Mouse (Mus musculus) ES-E14 (cell line): ENCODE data around the gene Spryd4. TPM values are rescaled to one million over a fixed set of nuclear protein-coding genes. Genes with fewer than 3 reads are reported as not detected.
"Not testable (repeated sequence)": the region's sequence is repeated elsewhere in the genome, so short reads cannot be mapped to it uniquely, and the experiment has no call there.

Experiments
- DNase-seq: peaks from one replicate; pipeline ENCODE4 v3.0.0-alpha.2; 2013; ENCODE audit warnings: low read depth, low spot score
- H3K27ac ChIP-seq: 2 replicates; pipeline ENCODE4 v1.5.1; 2012; ENCODE audit warnings: low read depth, mild to moderate bottlenecking, low read length, moderate library complexity, mixed read lengths; ENCODE audit not compliant: poor library complexity, insufficient read depth, severe bottlenecking
- H3K36me3 ChIP-seq: 2 replicates; pipeline ENCODE4 v1.6.1; 2012; ENCODE audit warnings: mild to moderate bottlenecking, low read length, moderate library complexity, mixed read lengths; ENCODE audit not compliant: control insufficient read depth, poor library complexity, insufficient read depth, severe bottlenecking
- H3K4me1 ChIP-seq, 2 experiments: fragments of 150-350 bp in 1 of 2; sonication (generic) in 1 of 2; 2 replicates each; pipeline ENCODE4 v1.6.1; 2012; ENCODE audit warnings: low read length in 2 of 2, mild to moderate bottlenecking in 1 of 2, mixed read lengths in 1 of 2; ENCODE audit not compliant: control insufficient read depth in 2 of 2, insufficient read depth in 2 of 2, poor library complexity in 1 of 2
- H3K4me3 ChIP-seq, 2 experiments: fragments of 150-350 bp in 1 of 2; sonication (generic) in 1 of 2; 2 replicates each; pipeline ENCODE4 v1.5.1; 2012; ENCODE audit warnings: low read length in 2 of 2, low read depth in 1 of 2, mild to moderate bottlenecking in 1 of 2, mixed read lengths in 1 of 2; ENCODE audit not compliant: insufficient read depth in 1 of 2, poor library complexity in 1 of 2, severe bottlenecking in 1 of 2
- H3K9ac ChIP-seq: 2 replicates; pipeline ENCODE4 v1.6.1; 2012; ENCODE audit warnings: low read depth, mild to moderate bottlenecking, low read length, mixed read lengths; ENCODE audit not compliant: poor library complexity, insufficient read depth, severe bottlenecking
- H3K9me3 ChIP-seq: fragments of 150-350 bp; sonication (generic); 2 replicates; pipeline ENCODE4 v1.6.1; 2012; ENCODE audit warnings: low read depth, mild to moderate bottlenecking, low read length; ENCODE audit not compliant: control insufficient read depth, insufficient read depth
- CHD2 ChIP-seq: IDR thresholded peaks from 2 replicates; pipeline ENCODE4 v1.6.1; 2014; ENCODE audit warnings: mild to moderate bottlenecking, low read depth, low read length, inconsistent platforms
- HCFC1 ChIP-seq: IDR thresholded peaks from 2 replicates; pipeline ENCODE4 v1.6.1; 2012; ENCODE audit warnings: low read length, inconsistent platforms, borderline replicate concordance; ENCODE audit not compliant: insufficient read depth
- MAFK ChIP-seq: IDR thresholded peaks from 2 replicates; pipeline ENCODE4 v1.6.1; 2014; ENCODE audit warnings: mild to moderate bottlenecking, low read depth, low read length, inconsistent platforms; ENCODE audit not compliant: insufficient read depth
- ZC3H11A ChIP-seq: IDR thresholded peaks from 2 replicates; pipeline ENCODE4 v1.6.1; 2012; ENCODE audit warnings: low read depth, mild to moderate bottlenecking, inconsistent platforms, low read length, borderline replicate concordance
- ZNF384 ChIP-seq: IDR thresholded peaks from 2 replicates; pipeline ENCODE4 v1.6.1; 2012; ENCODE audit warnings: low read depth, low read length, inconsistent platforms
- in situ Hi-C, 2 experiments: fragments of 600-800 bp; cut with MboI; formaldehyde crosslinking; loops; one replicate each; pipeline ENCODE4 v1.15.1; 2025; ENCODE audit warnings: low sequenced_read_pairs in 2 of 2, inconsistent platforms in 1 of 2; ENCODE audit not compliant: unreplicated experiment in 2 of 2
- total RNA-seq: library from RNA; depleted of rRNA; stranded (reverse); fragments of 300-350 nt; gene quantifications from 2 replicates; pipeline ENCODE4 v1.2.3, GENCODE M21; 2012; rRNA removed

The Spryd4 gene
- total RNA-seq, 1 experiment, result 24.9 TPM

GRCm38 (mm10) chr10:128175302-128175701 lies 36.3 kb downstream of the Spryd4 start:
- peak overlapping the region; percentile 81 for H3K9ac ChIP-seq
- no peak for DNase-seq
- H3K27ac ChIP-seq, result peak overlapping the region; percentile 58; the same call in 1 of the 2 replicates
- TF ChIP-seq ZC3H11A, result no peak
- no peak for TF ChIP-seq HCFC1
- no peak for TF ChIP-seq ZNF384
- no peak for TF ChIP-seq MAFK
- no peak for TF ChIP-seq CHD2
- peaks cover 4 to 12% of the 10 kb centered on the region in 2 experiments for H3K4me1 ChIP-seq
- peak overlapping the region; percentile 81 to 83 for H3K4me3 ChIP-seq
- H3K9me3 ChIP-seq, result no peaks in the 10 kb centered on the region
- H3K36me3 ChIP-seq, result no peaks in the 10 kb centered on the region
- in situ Hi-C loops, result no loop called here

GRCm38 (mm10) chr10:128171348-128171747 lies 40.3 kb downstream of the Spryd4 start:
- DNase-seq, H3K9me3 ChIP-seq, H3K36me3 ChIP-seq, in situ Hi-C loops, H3K4me3 ChIP-seq, H3K9ac ChIP-seq: not testable (repeated sequence)
- Histone ChIP-seq H3K27ac (peak overlapping the region; percentile 86; the same call in 1 of the 2 replicates), H3K4me1 (peaks cover 2 to 10% of the 10 kb centered on the region in 2 experiments)

GRCm38 (mm10) chr10:128167091-128167490 lies 44.5 kb downstream of the Spryd4 start:
- H3K9ac ChIP-seq, result no peak overlapping the region
- H3K4me3 ChIP-seq, result no peak overlapping the region
- H3K27ac ChIP-seq, result no peak overlapping the region
- DNase-seq, result no peak
- TF ChIP-seq ZNF384 (no peak), MAFK (no peak), CHD2 (no peak), ZC3H11A (no peak), HCFC1 (no peak)
- peaks cover 2% of the 10 kb centered on the region in 2 experiments; a peak in 3 of 4 replicates for H3K4me1 ChIP-seq
- no peaks in the 10 kb centered on the region for H3K9me3 ChIP-seq
- in situ Hi-C loops, result no loop called here
- H3K36me3 ChIP-seq, result no peaks in the 10 kb centered on the region

- H3K9ac ChIP-seq, H3K27ac ChIP-seq, in situ Hi-C loops, DNase-seq, H3K9me3 ChIP-seq, H3K4me1 ChIP-seq, H3K4me3 ChIP-seq, H3K36me3 ChIP-seq: not testable (repeated sequence)
These were observed 45.9 kb downstream of the Spryd4 start for GRCm38 (mm10) chr10:128165726-128166125.

Other genes with a start within 250 kb of the Spryd4 start
- 0.22 TPM in 1 of 2 replicates, not detected in the other for gene Hsd17b6, start 204.2 kb downstream of the Spryd4 start, total RNA-seq
- 51.8 and 63.5 TPM in 2 replicates for gene Prim1, start 196.6 kb downstream of the Spryd4 start, total RNA-seq
- 746 and 1,114 TPM in 2 replicates for gene Naca, start 176.2 kb downstream of the Spryd4 start, total RNA-seq
- gene Ptges3, start 152.9 kb downstream of the Spryd4 start, total RNA-seq, result 125 and 240 TPM in 2 replicates
- gene Atp5b, start 128.5 kb downstream of the Spryd4 start, total RNA-seq, result 1,760 and 2,075 TPM in 2 replicates
- 42.8 and 59.9 TPM in 2 replicates for gene Baz2a, start 120.2 kb downstream of the Spryd4 start, total RNA-seq
- gene Rbms2, start 31.5 kb downstream of the Spryd4 start, total RNA-seq, result 23.2 and 30.8 TPM in 2 replicates
- gene Gls2, start 17.4 kb downstream of the Spryd4 start, total RNA-seq, result 21.9 and 40.7 TPM in 2 replicates
- 2.8 and 6.8 TPM in 2 replicates for gene Mip, start 14.0 kb upstream of the Spryd4 start, total RNA-seq
- 69.7 and 106 TPM in 2 replicates for gene Timeless, start 20.3 kb upstream of the Spryd4 start, total RNA-seq
- gene Apon, start 42.3 kb upstream of the Spryd4 start, total RNA-seq, result 0.31 and 0.69 TPM in 2 replicates
- 1.4 and 2.1 TPM in 2 replicates for gene Apof, start 56.9 kb upstream of the Spryd4 start, total RNA-seq
- 10.6 and 22.7 TPM in 2 replicates for gene Stat2, start 58.8 kb upstream of the Spryd4 start, total RNA-seq
- gene Il23a, start 86.9 kb upstream of the Spryd4 start, total RNA-seq, result 4.1 and 6.1 TPM in 2 replicates
- gene Pan2, start 91.5 kb upstream of the Spryd4 start, total RNA-seq, result 21.9 and 25.4 TPM in 2 replicates
- gene Cnpy2, start 110.7 kb upstream of the Spryd4 start, total RNA-seq, result 218 and 257 TPM in 2 replicates
- 107 and 143 TPM in 2 replicates for gene Cs, start 125.9 kb upstream of the Spryd4 start, total RNA-seq
- gene Coq10a, start 157.2 kb upstream of the Spryd4 start, total RNA-seq, result 8.2 and 10.1 TPM in 2 replicates
- gene Ankrd52, start 165.3 kb upstream of the Spryd4 start, total RNA-seq, result 11.1 and 11.4 TPM in 2 replicates
- gene Slc39a5, start 189.4 kb upstream of the Spryd4 start, total RNA-seq, result 0.36 and 0.53 TPM in 2 replicates
- gene Nabp2, start 199.7 kb upstream of the Spryd4 start, total RNA-seq, result 25.3 and 28.2 TPM in 2 replicates
- 39.6 and 41.3 TPM in 2 replicates for gene Rnf41, start 199.8 kb upstream of the Spryd4 start, total RNA-seq
- 18.9 and 22.8 TPM in 2 replicates for gene Smarcc2, start 247.4 kb upstream of the Spryd4 start, total RNA-seq